Mouse (Mus musculus) A20 (cell line): ENCODE results near the gene Cdk5rap3.

Experiments used
- DNase-seq: peaks from one replicate; pipeline ENCODE4 v3.0.0-alpha.2; 2011; ENCODE audit warnings: low read depth, low spot score

Gene Cdk5rap3

GRCm38 (mm10) chr11:96933562-96934276 is 17.4 kb upstream of the Cdk5rap3 start:
- DNase-seq, result no peak

GRCm38 (mm10) chr11:96931327-96932062 is 15.2 kb upstream of the Cdk5rap3 start:
- DNase-seq, result no peak

DNA sequence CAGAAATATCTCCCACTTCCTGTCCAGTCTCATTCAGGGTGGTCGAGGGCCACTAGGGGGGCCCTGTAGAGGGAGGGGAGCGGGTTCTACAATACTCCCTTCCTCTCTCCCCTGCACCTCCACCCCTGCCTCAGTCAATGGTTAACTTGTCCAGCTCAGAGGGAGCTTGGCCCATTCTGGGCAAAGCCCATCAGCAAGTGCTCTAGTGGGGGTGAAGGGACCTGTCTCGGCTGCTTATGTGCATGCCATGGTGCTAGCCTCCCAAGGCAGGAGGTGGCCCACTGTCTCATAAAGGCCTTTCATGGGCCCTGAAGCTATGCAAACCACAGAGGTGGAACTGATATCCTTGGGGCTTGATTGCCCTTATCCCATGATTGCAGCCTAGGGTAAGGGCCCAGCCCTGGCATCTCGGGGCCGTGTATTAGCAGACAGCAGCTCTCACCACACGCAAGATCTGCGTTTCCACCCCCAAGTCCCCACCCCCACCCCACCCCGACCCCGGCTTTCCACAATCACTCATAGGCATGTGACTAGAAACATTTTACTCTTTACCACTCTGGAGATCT is 13.6 kb upstream of the Cdk5rap3 start:
- DNase-seq, result no peak

- no peak for DNase-seq
These were observed 12.9 kb upstream of the Cdk5rap3 start for GRCm38 (mm10) chr11:96929096-96929765.

DNA sequence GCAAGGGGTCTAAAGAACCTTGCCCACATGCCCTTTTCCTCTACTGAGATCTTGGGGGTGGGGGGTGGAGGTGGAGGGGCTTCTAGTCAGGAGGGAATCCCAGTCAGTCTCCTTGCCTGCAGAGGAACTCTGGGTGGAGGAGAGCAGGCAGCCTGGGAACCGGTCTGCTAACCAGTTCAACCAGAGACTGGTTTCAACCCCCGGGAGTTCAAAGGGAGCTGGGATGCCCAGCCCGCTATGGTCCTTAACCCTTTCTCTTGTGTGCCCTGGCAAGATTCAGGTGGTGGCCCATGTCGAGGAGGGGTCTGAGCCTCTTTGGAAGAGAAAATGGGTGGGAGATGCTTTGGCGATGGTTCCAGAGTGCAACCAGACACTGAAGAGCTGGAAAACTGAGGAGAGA is 12.4 kb upstream of the Cdk5rap3 start:
- no peak for DNase-seq

DNA sequence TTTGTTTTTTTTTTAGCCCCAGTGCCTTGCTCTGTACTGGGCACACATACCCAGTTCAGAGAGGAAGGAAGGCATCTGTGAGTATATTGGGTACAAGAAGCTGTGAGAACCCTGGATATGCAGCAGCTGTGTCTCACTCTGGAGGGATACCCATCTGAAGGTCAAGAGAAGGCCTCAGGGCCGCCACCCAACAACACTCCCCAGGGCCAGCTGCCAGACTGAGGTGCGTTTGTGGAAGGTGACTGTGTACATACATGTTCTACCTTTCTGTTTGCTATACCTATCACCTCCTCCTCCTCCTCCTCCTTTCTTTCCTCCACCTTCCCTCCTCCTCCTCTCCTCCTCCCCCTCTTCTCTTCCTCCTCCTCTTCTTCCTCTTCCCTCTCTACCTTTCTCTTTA is 11.8 kb upstream of the Cdk5rap3 start, which contains the start of gene Prr15l:
TSS of gene Prr15l (plus strand) at position 17 of the 400 bp plus-strand sequence.
- DNase-seq, result no peak

- no peak for DNase-seq
These were observed 10.3 kb upstream of the Cdk5rap3 start for GRCm38 (mm10) chr11:96926587-96926986.

- no peak for DNase-seq
These were observed 9.3 kb upstream of the Cdk5rap3 start for GRCm38 (mm10) chr11:96925469-96926148.

- no peak for DNase-seq
These were observed 8.6 kb upstream of the Cdk5rap3 start for GRCm38 (mm10) chr11:96924861-96925260.

DNA sequence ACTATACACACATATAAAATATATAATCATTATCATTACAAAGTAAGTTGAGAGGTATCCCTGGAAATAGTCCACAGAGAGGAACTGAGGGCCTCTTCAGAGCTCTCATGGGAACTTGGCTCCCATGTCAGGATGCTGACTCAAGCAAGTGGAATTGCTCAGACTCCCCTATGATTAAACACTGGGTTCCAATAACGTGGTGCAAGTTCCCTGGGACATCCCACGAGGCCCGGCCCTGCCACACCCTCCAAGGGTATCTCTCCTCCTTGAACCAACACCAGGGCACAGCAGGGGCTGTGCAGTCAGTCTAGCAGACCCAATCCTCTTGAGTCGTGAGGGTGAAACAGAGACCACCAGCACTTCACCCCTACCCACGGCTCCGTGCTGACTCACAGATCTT is 2.7 kb upstream of the Cdk5rap3 start:
- DNase-seq, result no peak

DNA sequence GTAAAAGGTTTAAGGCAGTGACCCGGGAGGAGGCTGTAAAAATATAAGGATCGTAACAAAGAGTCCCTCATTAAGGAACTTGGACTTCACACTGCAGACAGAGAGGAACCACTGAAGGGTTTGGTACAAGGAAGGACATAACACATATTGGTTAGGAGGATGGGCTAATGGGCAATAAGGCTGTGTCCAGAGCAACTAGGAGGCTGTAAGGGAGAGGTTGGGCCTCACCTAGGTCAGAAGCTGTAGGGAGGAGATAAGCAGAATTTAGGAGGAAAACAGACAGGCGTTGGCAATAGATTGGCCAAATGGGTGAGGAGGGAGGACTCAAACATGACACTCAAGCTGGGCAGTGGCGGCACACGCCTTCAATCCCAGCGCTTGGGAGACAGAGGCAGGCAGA is 1.1 kb upstream of the Cdk5rap3 start:
- DNase-seq, result no peak

DNA sequence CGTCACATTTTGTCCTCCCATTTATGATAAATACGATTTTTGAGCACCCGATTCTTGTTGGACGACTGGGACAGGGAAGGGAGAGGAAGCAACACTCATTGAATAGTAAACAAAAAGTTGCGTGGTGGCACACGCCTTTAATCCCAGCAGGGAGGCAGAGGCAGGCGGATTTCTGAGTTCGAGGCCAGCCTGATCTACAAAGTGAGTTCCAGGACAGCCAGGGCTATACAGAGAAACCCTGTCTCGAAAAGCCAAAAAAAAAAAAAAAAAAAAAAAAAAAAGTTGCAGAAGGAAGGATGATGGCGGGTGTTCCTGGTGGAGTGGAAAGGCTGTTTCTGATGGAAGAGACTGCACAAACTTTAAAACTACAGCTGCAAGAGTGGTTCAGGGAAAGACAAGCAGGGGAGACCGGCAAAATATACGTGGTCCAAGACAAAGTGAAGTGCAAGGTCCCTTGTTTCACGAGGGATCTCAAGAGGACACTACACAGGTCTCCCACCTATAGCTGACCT is 645 bp upstream of the Cdk5rap3 start:
- DNase-seq, result peak; percentile 31

DNA sequence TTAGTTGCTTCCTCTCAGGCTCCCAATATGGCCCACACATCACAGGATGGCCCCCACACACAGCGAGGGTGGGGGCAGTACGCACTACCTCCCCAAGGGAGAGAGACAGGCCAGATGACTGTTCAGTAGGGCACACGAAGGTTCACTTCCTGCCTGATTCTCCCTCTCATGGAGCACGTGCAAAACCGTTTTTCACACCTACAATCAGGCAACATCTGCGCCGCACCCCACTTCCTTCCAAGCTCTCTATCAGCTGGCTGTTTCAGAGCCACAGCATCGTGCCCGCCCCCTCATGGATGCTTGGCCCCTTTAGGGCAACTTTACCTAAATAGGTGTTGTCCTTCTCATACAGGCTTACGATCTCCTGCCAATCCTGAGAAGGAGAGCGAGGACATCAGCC is 3.6 kb downstream of the Cdk5rap3 start:
- no peak for DNase-seq

- peak; percentile 76 for DNase-seq
These were observed 6.3 kb downstream of the Cdk5rap3 start for GRCm38 (mm10) chr11:96910003-96910402.

DNA sequence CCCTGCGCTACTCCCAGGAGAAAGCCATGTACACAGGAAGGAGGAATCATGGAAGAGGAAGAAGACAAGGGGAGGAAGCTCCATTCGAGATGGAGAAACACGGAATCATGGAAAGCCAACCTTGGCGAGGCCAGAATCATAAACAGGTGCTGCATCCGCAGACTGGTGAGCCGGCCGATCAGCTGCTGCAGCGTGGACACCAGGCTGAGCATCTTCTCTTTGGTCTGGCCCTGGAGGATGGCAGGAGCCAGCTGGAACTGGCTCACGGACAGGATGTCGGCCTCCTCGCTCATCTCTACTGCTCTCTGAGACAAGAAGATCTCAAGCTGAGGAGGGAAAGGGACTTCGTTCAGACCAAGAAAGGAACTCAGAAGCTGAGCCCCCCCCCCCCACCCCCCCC is 7.7 kb downstream of the Cdk5rap3 start:
- DNase-seq, result no peak

DNA sequence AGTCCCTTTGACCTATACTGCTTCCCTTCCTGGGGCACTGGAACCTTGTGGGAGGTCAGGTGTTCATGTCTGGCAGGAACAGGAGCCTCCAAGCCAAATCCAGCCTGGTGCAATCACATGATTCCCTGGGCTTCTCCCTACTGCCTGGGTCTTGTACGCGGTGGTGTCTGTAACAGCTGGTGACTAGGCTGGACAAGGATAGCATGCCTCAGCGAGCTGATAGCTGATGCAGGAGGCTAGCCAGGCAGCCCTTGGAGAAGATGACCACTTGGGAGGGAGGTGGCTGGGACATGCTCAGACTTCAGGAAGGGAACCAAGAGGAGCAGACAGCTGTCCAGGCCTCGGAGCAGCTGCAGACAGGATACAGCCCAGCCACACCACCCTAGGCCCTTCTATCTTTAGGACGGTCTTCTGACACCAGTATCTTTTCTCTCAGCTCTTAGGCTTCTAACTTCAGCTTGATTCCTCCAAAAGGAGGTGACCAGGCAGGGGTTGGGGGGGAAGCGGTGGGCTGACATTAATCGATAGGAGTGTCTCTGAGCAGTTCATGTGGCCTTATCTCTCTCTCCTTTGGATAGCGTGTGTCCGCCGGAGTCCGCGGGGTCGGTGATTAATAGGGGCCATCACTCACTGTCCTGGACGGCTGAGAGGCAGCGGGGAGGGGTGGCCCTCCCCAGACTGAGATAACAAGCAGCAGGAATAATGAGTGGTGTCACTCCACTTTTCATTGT is 9.7 kb downstream of the Cdk5rap3 start:
- DNase-seq, result no peak

DNA sequence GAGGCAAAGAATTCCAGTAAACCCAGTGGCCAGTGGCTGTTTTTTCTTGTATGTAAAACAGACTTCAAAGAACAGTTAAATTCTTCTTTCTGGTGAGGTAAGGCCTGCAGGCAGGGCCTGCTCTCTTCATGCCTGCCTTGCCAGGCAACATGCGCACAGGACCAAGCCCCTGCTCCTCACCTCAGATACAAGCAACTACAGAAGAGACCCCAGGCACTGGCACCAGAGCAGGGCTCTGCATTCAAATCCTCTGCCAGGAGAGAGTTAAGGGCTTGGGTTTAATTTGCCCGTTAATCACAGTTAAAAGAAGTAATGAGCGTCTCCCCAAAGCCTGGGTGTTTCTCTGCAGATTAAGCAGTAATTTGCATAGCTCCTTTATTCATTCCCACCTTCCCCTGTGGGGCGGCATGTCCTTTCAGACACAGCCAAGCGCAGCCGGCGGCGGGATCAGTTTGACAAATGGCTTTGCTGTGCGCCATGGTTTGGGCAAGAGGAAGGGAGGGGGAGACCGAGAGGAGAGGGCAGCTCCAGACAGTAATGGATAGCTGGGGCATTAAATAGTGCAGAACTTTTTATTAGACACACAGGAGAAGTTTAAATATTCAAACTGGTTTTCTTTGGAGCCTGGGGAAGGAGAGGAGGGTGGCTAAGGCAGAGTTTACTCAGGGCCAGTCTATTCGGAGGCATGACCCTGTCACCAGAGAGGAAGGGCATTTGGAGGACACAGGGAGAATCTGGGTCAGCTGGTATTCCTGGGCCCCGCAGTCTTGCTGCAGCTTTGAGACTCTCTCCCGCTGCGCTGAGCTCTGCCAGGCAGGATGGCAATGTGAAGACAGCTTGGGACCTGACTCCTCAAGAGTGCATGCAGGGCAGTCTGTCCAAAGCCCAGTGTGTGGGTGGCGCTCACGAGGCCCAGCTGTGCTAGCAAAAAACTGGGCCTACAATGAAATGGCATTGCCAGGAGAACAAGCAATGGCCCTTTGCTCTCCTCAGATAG is 13.4 kb downstream of the Cdk5rap3 start:
- no peak for DNase-seq

- DNase-seq, result no peak
These were observed 15.0 kb downstream of the Cdk5rap3 start for GRCm38 (mm10) chr11:96901332-96901731.
